ENCODE assay signal across 30 mouse cellular contexts in the genomic region with DNA sequence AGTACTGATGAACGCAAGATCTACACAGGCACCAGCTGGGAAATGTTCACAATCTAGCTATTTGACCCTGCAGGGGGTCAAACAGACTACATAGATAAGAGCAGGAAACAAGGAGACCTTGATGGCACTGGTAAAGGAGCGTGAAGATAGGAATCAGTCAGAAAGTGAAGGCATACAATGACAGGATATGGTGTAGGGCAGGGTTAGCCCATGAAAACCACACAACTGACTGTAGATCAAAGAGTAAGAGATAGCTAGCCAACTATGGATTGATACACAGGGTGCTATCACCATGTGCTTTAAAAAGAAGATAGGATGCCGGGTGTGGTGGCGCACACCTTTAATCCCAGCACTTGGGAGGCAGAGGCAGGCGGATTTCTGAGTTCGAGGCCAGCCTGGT. TPM values are rescaled to one million over a fixed set of nuclear protein-coding genes. Genes with fewer than 3 reads are reported as not detected.
DNase-seq lines count a peak whose midpoint lies in the region; ATAC-seq lines count a peak whose summit lies in the region.
"Had no signal": no experiment of that assay in that cellular context is flagged by ENCODE, and none has a peak within 500 bp of the region (broad histone marks: within the 10 kb centered on the region; RNA-seq: fewer than 3 reads in every experiment).

No protein-coding gene starts in this region.

- no peak overlapping the region for H3K4me2 ChIP-seq in hindbrain, embryonic 13.5 days
- H3K4me2 ChIP-seq: embryonic facial prominence, embryonic 12.5 days; forebrain, embryonic 15.5 days; heart, embryonic 12.5 days; limb, embryonic 15.5 days; neural tube, embryonic 13.5 days had no signal

- no peaks in the 10 kb centered on the region for H3K27me3 ChIP-seq in hindbrain, embryonic 13.5 days
- H3K27me3 ChIP-seq: embryonic facial prominence, embryonic 12.5 days; forebrain, embryonic 15.5 days; heart, embryonic 12.5 days; limb, embryonic 15.5 days; neural tube, embryonic 13.5 days had no signal

- H3K27ac ChIP-seq in hindbrain, embryonic 13.5 days: no peak overlapping the region
- H3K27ac ChIP-seq: embryonic facial prominence, embryonic 12.5 days; forebrain, embryonic 10.5 days; forebrain, embryonic 15.5 days; gastrocnemius, adult 2 months; heart, adult 2 months; hindbrain, embryonic 10.5 days; limb, embryonic 10.5 days; limb, embryonic 15.5 days; midbrain, embryonic 10.5 days; neural tube, embryonic 13.5 days had no signal

- WGBS in hindbrain, embryonic 13.5 days: 95% methylated on average over 6 of the region's 6 CpGs

- peak; percentile 25; the same call in 1 of the 2 replicates for ATAC-seq in megakaryocyte, adult 5-6 weeks (ENCODE audit: poor library complexity, severe bottlenecking)
- no peak for ATAC-seq in hindbrain, embryonic 13.5 days (ENCODE audit: low FRiP score)
- ATAC-seq: forebrain, embryonic 15.5 days; liver, postnatal 0 days; midbrain, embryonic 16.5 days had no signal

- peaks cover 28% of the 10 kb centered on the region for H3K36me3 ChIP-seq in hindbrain, embryonic 13.5 days

- no peaks in the 10 kb centered on the region for H3K9me3 ChIP-seq in hindbrain, embryonic 13.5 days
- H3K9me3 ChIP-seq: embryonic facial prominence, embryonic 12.5 days; forebrain, embryonic 10.5 days; forebrain, embryonic 15.5 days; heart, embryonic 12.5 days; hindbrain, embryonic 10.5 days; limb, embryonic 10.5 days; limb, embryonic 15.5 days; midbrain, embryonic 10.5 days; neural tube, embryonic 13.5 days had no signal

- H3K9ac ChIP-seq in hindbrain, embryonic 13.5 days: no peak overlapping the region
- H3K9ac ChIP-seq: embryonic facial prominence, embryonic 12.5 days; forebrain, embryonic 15.5 days; heart, embryonic 12.5 days; limb, embryonic 15.5 days; liver, postnatal 0 days; neural tube, embryonic 13.5 days had no signal

- DNase-seq in 416B (ENCODE audit: low read depth): peak; percentile 79
- peak; percentile 69 for DNase-seq in CD4-positive helper T cell, adult 2 months (ENCODE audit: low read depth, low spot score)
- peak; percentile 16 for DNase-seq in T-cell, adult 2 months (ENCODE audit: low spot score)
- DNase-seq in gastrocnemius, adult 18-20 months (ENCODE audit: low spot score): no peak
- no peak for DNase-seq in kidney, postnatal 14 days
- DNase-seq: adrenal gland, postnatal 10 days; cerebellum, adult 8-10 months; cerebellum, postnatal 25 days; gastrocnemius, adult 2 months; heart, adult 2 months; heart, postnatal 10 days; kidney, adult 2 months; layer of hippocampus, adult 9-11 months; liver, postnatal 0 days; lung, postnatal 4 days; thymus, adult 2 months; thymus, postnatal 36 days had no signal

- H3K4me3 ChIP-seq in hindbrain, embryonic 13.5 days: no peak overlapping the region
- H3K4me3 ChIP-seq: embryonic facial prominence, embryonic 12.5 days; forebrain, embryonic 10.5 days; forebrain, embryonic 15.5 days; gastrocnemius, adult 2 months; heart, adult 2 months; heart, embryonic 12.5 days; hindbrain, embryonic 10.5 days; limb, embryonic 10.5 days; limb, embryonic 15.5 days; midbrain, embryonic 10.5 days; myocyte; neural tube, embryonic 13.5 days had no signal

- peaks cover 5% of the 10 kb centered on the region; the same call in 1 of the 2 replicates for H3K4me1 ChIP-seq in hindbrain, embryonic 13.5 days (replicated peaks)
- H3K4me1 ChIP-seq: embryonic facial prominence, embryonic 12.5 days; forebrain, embryonic 15.5 days; hindbrain, embryonic 10.5 days; limb, embryonic 15.5 days had no signal

RNA-seq across cellular contexts. Expression of gene Uap1, which starts 7.0 kb away (rescaled TPM):
- 57.7 and 66.6 TPM in 2 replicates for total RNA-seq in megakaryocyte, adult 5-6 weeks (2015)
- total RNA-seq in megakaryocyte, adult 5-6 weeks (2017): 58.5 and 79.1 TPM in 2 replicates
- 63.0 and 63.7 TPM in 2 replicates for polyA plus RNA-seq in hindbrain, embryonic 13.5 days (2015; fragmentation: Nextera tagmentation; extraction: Ambion mirVana)
- 10 to 100 TPM; 43.4 to 49.7 TPM for total RNA-seq in gastrocnemius, adult 18-20 months (2021)

RNA-seq across cellular contexts. Expression of gene Uhmk1, which starts 47.4 kb away (rescaled TPM):
- total RNA-seq in megakaryocyte, adult 5-6 weeks (2015): 43.0 and 50.9 TPM in 2 replicates
- total RNA-seq in megakaryocyte, adult 5-6 weeks (2017): 48.3 and 55.7 TPM in 2 replicates
- 8.4 and 8.7 TPM in 2 replicates for polyA plus RNA-seq in hindbrain, embryonic 13.5 days (2015; fragmentation: Nextera tagmentation; extraction: Ambion mirVana)
- 10 to 100 TPM; 11.7 to 15.6 TPM for total RNA-seq in gastrocnemius, adult 18-20 months (2021)

RNA-seq across cellular contexts. Expression of gene Ddr2, which starts 57.2 kb away (rescaled TPM):
- total RNA-seq in megakaryocyte, adult 5-6 weeks (2015): not detected in 2 replicates
- total RNA-seq in megakaryocyte, adult 5-6 weeks (2017): 0.15 TPM in 1 of 2 replicates, not detected in the other
- polyA plus RNA-seq in hindbrain, embryonic 13.5 days (2015; fragmentation: Nextera tagmentation; extraction: Ambion mirVana): 9.4 and 12.5 TPM in 2 replicates
- total RNA-seq in gastrocnemius, adult 18-20 months (2021): 10 to 100 TPM; 10.1 to 15.8 TPM

Comparison
In these comparisons a context has a peak if more than half of its experiments do, and no peak if none do; other contexts are left out.
1. DNase-seq: peak in 416B (single experiment), CD4-positive helper T cell, adult 2 months (single experiment) and T-cell, adult 2 months (single experiment); none in gastrocnemius, adult 18-20 months (single experiment) and kidney, postnatal 14 days (single experiment).
2. RNA of gene Ddr2, which starts 57.2 kb away (total RNA-seq): 10.1 to 15.8 TPM in gastrocnemius, adult 18-20 months; 0.15 TPM in megakaryocyte, adult 5-6 weeks; every median in the first group is over 4 times any median in the second.